Mouse (Mus musculus) ES-E14 (cell line): Measurements from ENCODE around the gene Sh2d2a.

Experiments
- CHD2 ChIP-seq: IDR thresholded peaks from 2 replicates; pipeline ENCODE4 v1.6.1; 2014; ENCODE audit warnings: mild to moderate bottlenecking, low read depth, low read length, inconsistent platforms
- HCFC1 ChIP-seq: IDR thresholded peaks from 2 replicates; pipeline ENCODE4 v1.6.1; 2012; ENCODE audit warnings: low read length, inconsistent platforms, borderline replicate concordance; ENCODE audit not compliant: insufficient read depth
- MAFK ChIP-seq: IDR thresholded peaks from 2 replicates; pipeline ENCODE4 v1.6.1; 2014; ENCODE audit warnings: mild to moderate bottlenecking, low read depth, low read length, inconsistent platforms; ENCODE audit not compliant: insufficient read depth
- ZC3H11A ChIP-seq: IDR thresholded peaks from 2 replicates; pipeline ENCODE4 v1.6.1; 2012; ENCODE audit warnings: low read depth, mild to moderate bottlenecking, inconsistent platforms, low read length, borderline replicate concordance
- ZNF384 ChIP-seq: IDR thresholded peaks from 2 replicates; pipeline ENCODE4 v1.6.1; 2012; ENCODE audit warnings: low read depth, low read length, inconsistent platforms

DNA sequence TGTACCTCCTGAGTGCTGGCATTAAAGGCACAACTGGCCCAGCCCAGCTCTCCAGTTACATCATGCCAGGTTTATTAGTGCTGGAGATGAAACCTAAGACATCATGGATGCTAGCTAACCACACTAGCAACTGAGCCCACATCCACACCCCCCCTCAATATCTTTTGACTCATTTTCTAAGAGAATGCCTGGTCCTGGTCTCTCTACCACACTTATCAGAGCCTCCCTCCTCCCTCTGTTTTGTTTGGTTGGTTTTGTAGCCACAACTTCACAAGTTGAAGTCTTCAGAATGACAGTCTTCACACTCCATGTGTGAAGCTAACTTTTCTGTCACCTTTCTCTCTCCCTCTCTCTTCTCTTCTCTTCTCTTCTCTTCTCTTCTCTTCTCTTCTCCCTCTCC is 5.7 kb upstream of the Sh2d2a start:
- TF ChIP-seq ZNF384 (no peak), MAFK (no peak), HCFC1 (no peak), ZC3H11A (no peak), CHD2 (no peak)
